Mouse (Mus musculus) erythroid progenitor cell, adult 5-6 weeks (primary cell): Measurements from ENCODE around the gene Vps52. TPM values are rescaled to one million over a fixed set of nuclear protein-coding genes. Genes with fewer than 3 reads are reported as not detected.

Source experiments
- ATAC-seq: replicated peaks from 2 replicates; pipeline ENCODE4 v1.8.0; 2016; ENCODE audit warnings: moderate number of reproducible peaks, mild to moderate bottlenecking, moderate TSS enrichment, inconsistent platforms; ENCODE audit not compliant: poor library complexity, low FRiP score, severe bottlenecking
- total RNA-seq, 2 experiments: library from RNA; stranded (forward) in 1 of 2; stranded (reverse) in 1 of 2; fragments of 150-400 nt in 1 of 2; fragments of 186-747, 209-891 nt in 1 of 2; gene quantifications; 2 replicates each; pipeline versions ENCODE4 v1.2.3 to v1.2.4; 2015 to 2017; ENCODE audit warnings: low replicate concordance in 2 of 2

The Vps52 gene
- 8.0 and 18.4 TPM in 2 replicates for total RNA-seq (2015; ENCODE audit: low replicate concordance)
- total RNA-seq (2017; ENCODE audit: low replicate concordance): 11.5 and 17.8 TPM in 2 replicates

- peak; percentile 90 for ATAC-seq
These were observed at the start of gene Vps52, which contains the start of gene Rps18 for GRCm38 (mm10) chr17:33955555-33956214. Gene Vps52, plus strand, starts transcription at chr17:33955812. Gene Rps18, minus strand, starts transcription at chr17:33956001.

GRCm38 (mm10) chr17:33908331-33909076 is 47.1 kb upstream of the Vps52 start:
- ATAC-seq: peak; percentile 66

GRCm38 (mm10) chr17:33909077-33909868 is 46.3 kb upstream of the Vps52 start, which contains the start of gene Daxx:
Gene Daxx, plus strand, starts transcription at chr17:33909414.
- peak; percentile 94 for ATAC-seq

DNA sequence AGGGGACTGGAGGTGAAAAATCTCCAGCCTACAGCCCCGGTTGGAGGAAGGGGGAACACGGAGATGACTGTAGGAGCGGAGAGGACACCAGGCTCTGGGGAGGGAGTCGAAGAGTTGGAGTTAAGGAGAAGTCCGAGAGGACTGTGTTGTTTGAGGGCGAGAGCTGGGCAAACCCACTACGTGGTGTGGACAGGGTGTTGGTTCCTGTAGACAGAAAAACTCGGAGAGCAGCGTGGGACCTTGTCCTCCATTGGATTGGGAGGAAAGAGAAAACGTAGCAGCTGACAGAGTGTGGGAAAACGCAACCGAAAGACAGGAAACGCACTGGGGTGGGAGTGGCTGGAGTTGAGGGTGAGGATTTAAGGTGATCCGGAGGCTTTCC is 45.8 kb upstream of the Vps52 start:
- ATAC-seq: peak; percentile 10; the same call in 1 of the 2 replicates

DNA sequence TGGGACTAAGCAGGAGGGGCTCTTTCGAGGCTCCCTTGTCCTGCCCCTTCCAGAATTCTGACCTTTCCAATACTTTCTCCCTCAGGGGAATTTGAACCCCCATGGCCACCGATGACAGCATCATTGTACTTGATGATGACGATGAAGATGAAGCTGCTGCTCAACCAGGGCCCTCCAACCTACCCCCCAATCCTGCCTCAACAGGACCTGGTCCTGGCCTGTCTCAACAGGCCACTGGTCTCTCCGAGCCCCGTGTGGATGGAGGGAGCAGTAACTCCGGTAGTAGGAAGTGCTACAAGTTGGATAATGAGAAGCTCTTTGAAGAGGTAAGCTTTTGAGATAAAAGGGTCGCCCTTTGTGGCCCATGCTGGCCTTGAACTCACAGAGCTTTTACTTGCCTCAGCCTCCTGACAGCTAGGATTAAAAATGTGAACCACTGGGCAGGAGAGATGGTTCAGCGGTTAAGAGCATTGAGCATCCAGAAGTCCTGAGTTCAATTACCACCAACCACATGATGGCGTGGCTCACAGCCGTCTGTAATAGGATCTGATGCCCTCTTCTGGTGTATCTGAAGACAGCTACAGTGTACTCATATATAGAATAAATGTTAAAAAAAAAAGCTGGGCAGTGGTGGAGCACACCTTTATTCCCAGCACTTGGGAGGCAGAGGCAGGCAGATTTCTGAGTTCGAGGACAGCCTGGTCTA is 45.1 kb upstream of the Vps52 start:
- ATAC-seq: no peak

GRCm38 (mm10) chr17:33911052-33911812 is 44.4 kb upstream of the Vps52 start:
- no peak for ATAC-seq

DNA sequence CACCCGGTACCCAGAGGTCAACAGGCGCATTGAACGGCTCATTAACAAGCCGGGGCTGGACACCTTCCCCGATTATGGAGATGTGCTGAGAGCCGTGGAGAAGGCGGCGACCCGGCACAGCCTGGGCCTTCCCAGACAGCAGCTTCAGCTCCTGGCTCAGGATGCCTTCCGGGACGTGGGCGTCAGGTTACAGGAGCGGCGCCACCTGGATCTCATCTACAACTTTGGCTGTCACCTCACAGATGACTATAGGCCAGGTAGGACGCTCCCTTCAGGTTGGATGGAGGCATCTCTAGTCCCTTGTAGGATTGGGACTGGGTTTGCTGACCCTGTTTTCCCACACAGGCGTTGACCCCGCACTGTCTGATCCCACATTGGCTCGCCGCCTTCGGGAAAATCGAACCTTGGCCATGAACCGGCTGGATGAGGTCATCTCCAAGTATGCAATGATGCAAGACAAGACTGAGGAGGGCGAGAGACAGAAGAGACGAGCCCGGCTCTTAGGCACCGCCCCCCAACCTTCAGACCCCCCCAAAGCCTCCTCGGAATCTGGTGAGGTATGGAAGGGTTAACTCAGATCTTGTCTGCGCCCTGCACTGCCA is 43.7 kb upstream of the Vps52 start:
- no peak for ATAC-seq

GRCm38 (mm10) chr17:33913264-33913663 is 42.3 kb upstream of the Vps52 start:
- no peak for ATAC-seq

- ATAC-seq: no peak
These were observed 41.7 kb upstream of the Vps52 start for GRCm38 (mm10) chr17:33913905-33914304.

GRCm38 (mm10) chr17:33914969-33915391 is 40.6 kb upstream of the Vps52 start:
- ATAC-seq: no peak

GRCm38 (mm10) chr17:33915671-33916250 is 39.9 kb upstream of the Vps52 start, which contains the start of the genes Tapbp and Zbtb22:
Gene Tapbp, plus strand, starts transcription at chr17:33915899.
Gene Zbtb22, plus strand, starts transcription at chr17:33915904.
- peak; percentile 68 for ATAC-seq

DNA sequence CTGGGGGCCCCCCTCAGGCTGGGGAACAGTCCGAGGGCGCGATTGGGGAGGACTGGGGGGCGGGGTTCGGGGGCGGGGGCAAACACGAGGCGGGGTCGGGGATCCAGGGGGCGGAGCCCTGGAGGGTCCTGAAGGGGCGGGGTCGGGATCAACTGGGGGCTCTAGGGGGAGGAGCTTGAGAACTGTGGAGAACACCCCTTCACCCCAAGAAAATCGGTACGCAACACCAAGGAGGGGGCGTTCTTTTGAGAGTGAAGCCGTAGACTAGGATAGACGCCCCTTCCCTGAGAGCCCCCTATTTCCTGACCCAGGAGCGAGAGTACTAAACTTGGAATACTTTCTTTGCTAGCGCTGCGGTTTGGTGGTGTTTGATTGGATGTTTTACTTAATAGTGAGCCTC is 39.3 kb upstream of the Vps52 start:
- ATAC-seq: no peak

GRCm38 (mm10) chr17:33916847-33917655 is 38.6 kb upstream of the Vps52 start:
- no peak for ATAC-seq

GRCm38 (mm10) chr17:33917656-33918292 is 37.8 kb upstream of the Vps52 start:
- ATAC-seq: no peak

DNA sequence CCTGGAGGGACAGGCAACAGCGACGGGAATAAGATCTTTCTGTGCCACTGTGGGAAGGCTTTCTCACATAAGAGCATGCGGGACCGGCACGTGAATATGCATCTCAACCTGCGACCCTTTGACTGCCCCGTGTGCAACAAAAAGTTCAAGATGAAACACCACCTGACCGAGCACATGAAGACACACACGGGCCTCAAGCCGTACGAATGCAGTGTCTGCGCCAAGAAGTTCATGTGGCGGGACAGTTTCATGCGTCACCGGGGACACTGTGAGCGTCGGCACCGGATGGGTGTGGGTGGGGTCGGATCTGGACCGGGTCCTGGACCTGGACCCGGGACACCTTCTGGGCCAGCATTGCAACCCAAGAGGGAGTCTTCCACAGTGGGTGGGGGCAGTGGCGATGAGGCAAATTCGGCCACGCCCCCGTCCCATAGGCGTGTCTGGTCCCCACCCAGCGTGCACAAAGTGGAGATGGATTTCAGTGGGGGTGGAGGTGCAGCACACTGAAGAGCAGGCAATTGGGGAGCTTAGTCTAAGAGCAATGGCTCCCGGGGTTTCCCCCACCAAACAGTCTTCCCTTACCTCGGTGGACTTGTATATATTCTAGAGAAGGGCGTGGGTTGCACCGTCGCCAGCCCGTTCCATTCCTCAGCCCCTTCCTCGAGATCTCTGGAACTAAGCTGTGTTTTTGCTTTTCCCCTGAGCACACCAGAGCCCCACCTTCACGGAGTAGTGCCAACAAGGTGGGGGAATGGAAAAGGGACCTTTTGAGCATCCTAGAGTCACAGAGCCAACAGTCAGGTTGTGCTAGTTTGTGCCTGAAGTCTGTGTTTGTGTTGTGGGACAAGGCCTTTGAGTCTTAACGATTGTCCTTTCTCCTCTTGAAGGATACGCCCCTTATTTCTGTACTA is 37.1 kb upstream of the Vps52 start:
- ATAC-seq: peak; percentile 6; the same call in 1 of the 2 replicates
